Mouse (Mus musculus): ENCODE measurements around the gene Cpsf4.
"Not testable (repeated sequence)": the region's sequence is repeated elsewhere in the genome, so short reads cannot be mapped to it uniquely, and the experiment has no call there.

Gene Cpsf4

DNA sequence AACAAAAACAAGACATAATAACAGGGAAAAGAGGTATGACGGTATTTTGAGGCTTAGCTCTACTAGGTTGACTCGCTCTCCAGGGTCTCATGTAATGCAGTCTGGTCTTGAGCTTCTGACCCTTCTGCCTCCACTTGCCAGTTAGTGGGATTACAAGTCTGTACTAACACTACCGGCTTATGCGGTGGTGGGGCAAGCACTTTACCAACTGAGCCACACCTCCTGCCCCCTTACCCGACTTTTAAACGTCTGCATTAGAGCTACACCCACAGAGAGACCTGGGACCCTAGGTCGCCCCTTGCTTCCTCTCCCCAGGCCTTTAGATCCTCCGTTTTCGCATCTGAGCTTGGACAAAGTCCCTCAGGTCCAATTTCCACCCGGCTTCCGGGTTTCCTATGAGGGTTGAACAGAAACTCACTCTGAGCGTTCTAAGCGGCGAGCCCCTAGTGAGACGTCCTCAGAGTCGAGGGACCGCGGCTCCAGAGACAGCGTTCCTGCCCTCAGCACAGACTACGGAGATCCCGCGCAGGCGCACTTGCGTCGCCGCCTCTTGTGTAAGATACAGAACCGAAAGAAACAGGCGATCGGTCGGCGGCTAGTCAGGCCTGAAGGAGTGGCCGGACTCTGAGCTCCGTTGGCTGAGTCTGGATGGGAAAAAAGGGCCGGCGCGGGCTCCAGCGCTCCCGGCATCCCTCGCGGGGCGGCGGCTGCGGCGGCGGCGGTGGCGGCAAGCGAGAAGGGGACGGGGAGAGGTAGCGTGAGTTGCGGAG, at the start of gene Cpsf4, which contains the start of gene Ptcd1:
Gene Cpsf4 (plus strand): TSS at position 678 of the 770 bp plus-strand sequence.
Gene Ptcd1 (minus strand): TSS at position 573 of the 770 bp plus-strand sequence.
- peak; percentile 97 to 98 for DNase-seq (ENCODE audit: low spot score in 2 of 2)

DNA sequence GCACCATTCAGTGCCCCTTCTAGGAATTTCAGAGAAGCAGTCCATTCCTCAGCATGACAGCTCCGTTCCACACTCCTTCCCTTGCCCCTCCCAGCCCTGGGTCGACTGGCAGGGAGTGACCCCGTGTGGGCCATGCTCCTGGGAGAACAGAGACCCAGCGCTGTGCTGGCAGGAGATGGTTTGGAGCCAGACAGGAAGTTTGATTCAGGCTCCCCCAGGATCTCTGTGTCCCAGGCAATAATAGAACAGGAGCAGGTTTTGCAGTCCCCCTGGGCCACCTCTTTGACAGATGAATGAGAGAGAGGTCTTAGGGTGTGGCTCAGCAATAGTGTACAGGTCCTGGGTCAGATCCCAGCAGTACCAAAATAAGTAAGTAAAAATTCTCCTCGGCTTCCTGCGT, 49.0 kb upstream of the Cpsf4 start:
- no peak for DNase-seq (ENCODE audit: low spot score in 2 of 2)

- DNase-seq (ENCODE audit: low spot score in 2 of 2): no peak
Measured at GRCm38 (mm10) chr5:145118461-145118860, 48.6 kb upstream of the Cpsf4 start.

DNA sequence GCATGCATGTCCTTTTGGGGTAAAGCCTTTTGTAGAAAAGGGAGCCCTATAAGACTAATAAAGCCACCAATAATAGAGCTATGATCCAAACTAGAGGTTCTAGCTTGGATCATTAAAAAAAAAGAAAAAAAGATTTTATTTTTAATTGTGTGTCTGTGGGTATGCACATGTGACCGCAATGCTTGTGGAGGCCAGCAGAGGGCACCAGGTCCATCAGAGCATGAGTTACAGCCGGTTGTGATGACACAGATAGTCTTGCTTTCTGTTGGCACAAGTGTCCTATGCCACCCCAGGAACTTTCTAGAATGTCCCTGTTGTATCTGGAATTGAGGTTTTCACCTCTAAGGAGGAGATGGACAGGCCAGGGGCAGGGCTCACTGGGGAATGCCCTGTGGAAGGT, 47.6 kb upstream of the Cpsf4 start:
- no peak for DNase-seq (ENCODE audit: low spot score in 2 of 2)

GRCm38 (mm10) chr5:145120921-145121320, 46.1 kb upstream of the Cpsf4 start:
- no peak for DNase-seq (ENCODE audit: low spot score in 2 of 2)

DNA sequence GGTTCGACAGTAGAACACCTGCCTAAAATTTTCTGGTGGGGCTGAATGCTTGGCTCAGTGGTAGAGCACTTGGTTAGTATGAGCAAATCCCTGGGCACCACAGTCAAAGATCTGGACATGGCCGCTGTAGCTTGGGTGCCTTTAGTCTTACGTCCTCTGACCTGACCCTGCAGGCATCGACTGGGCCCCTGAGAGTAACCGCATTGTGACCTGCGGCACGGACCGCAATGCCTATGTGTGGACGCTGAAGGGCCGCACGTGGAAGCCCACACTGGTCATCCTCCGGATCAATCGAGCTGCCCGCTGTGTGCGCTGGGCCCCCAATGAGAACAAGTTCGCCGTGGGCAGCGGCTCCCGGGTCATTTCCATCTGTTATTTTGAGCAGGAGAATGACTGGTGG, 43.6 kb upstream of the Cpsf4 start:
- no peak for DNase-seq (ENCODE audit: low spot score in 2 of 2)

- no peak for DNase-seq (ENCODE audit: low spot score in 2 of 2)
Measured at GRCm38 (mm10) chr5:145126580-145126979, 40.4 kb upstream of the Cpsf4 start.

DNA sequence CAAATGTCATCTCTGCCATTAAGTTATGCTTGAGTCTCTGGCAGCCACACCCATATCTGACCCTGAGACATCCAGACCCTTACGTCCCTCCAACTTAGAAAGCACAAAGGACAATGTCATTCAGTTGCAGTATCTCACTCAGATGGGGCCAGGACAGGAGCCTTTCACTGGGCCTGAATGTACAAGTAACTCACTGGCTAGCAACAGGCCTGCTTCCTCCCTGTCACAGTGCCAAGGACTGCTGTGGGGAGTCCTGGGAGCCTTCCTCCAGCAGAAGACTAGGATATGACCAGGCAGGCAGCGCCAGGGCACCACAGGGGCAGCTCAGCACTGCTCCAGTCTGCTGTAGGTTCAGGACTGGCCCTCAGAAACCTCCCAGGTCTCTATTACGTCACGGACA, 37.9 kb upstream of the Cpsf4 start:
- DNase-seq (ENCODE audit: low spot score in 2 of 2): no peak

- DNase-seq (ENCODE audit: low spot score in 2 of 2): not testable (repeated sequence)
Measured at GRCm38 (mm10) chr5:145129773-145130172, 37.2 kb upstream of the Cpsf4 start.

GRCm38 (mm10) chr5:145130191-145130590, 36.8 kb upstream of the Cpsf4 start:
- DNase-seq (ENCODE audit: low spot score in 2 of 2): no peak

- no peak for DNase-seq (ENCODE audit: low spot score in 2 of 2)
Measured at GRCm38 (mm10) chr5:145130995-145131394, 36.0 kb upstream of the Cpsf4 start.

GRCm38 (mm10) chr5:145133275-145133674, 33.7 kb upstream of the Cpsf4 start:
- not testable (repeated sequence) for DNase-seq (ENCODE audit: low spot score in 2 of 2)

DNA sequence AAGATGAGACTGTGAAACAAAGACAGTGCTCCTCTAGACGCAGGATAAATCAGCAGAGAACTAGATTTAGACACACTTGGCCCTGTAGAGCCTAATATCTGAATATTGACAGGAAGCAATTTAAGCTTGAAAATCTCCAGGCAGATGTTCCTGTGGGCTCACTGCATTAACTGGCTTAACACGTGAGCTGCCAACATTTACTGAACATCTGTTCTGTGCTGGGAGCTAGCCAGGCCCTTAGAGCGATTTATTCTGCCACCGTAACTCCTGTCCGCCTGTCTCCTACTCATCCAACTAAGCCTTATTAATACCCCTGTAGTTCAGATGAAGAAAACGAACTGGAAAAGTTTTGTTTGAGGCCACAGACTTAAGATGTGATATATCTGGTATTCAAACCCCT, 28.2 kb upstream of the Cpsf4 start:
- no peak for DNase-seq (ENCODE audit: low spot score in 2 of 2)

- DNase-seq (ENCODE audit: low spot score in 2 of 2): peak; percentile 91 to 95
Measured at GRCm38 (mm10) chr5:145139571-145140519, 27.2 kb upstream of the Cpsf4 start, which contains the start of the genes Pdap1 and Bud31. Gene Pdap1, minus strand, starts transcription at chr5:145140238. Gene Bud31, plus strand, starts transcription at chr5:145140362.

DNA sequence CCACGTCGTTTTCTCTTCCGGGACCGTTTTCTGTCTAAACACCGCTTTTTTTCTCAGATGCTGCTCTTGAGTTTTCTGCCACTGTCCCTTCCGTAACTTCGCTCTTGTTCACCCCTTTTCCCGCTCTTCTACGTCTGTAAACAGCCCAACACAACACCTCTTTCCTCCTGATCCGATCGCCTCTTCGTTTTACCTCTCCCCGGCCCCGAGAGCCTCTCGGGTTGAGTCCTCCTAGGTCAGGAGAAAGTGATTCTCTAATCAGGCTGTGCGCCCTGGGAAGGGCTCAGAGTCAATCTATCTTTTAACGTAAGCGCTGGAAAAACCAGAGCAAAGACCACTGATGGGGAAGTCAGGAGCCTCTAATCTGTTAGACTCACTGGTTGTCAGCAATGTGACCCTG, 26.4 kb upstream of the Cpsf4 start:
- no peak for DNase-seq (ENCODE audit: low spot score in 2 of 2)

- DNase-seq (ENCODE audit: low spot score in 2 of 2): no peak
Measured at GRCm38 (mm10) chr5:145147748-145148147, 19.3 kb upstream of the Cpsf4 start.

GRCm38 (mm10) chr5:145149294-145149693, 17.7 kb upstream of the Cpsf4 start:
- no peak for DNase-seq (ENCODE audit: low spot score in 2 of 2)

GRCm38 (mm10) chr5:145152690-145153089, 14.3 kb upstream of the Cpsf4 start:
- no peak for DNase-seq (ENCODE audit: low spot score in 2 of 2)

GRCm38 (mm10) chr5:145161361-145161760, 5.7 kb upstream of the Cpsf4 start:
- DNase-seq (ENCODE audit: low spot score in 2 of 2): no peak

- no peak for DNase-seq (ENCODE audit: low spot score in 2 of 2)
Measured at GRCm38 (mm10) chr5:145164710-145165109, 2.3 kb upstream of the Cpsf4 start.

DNA sequence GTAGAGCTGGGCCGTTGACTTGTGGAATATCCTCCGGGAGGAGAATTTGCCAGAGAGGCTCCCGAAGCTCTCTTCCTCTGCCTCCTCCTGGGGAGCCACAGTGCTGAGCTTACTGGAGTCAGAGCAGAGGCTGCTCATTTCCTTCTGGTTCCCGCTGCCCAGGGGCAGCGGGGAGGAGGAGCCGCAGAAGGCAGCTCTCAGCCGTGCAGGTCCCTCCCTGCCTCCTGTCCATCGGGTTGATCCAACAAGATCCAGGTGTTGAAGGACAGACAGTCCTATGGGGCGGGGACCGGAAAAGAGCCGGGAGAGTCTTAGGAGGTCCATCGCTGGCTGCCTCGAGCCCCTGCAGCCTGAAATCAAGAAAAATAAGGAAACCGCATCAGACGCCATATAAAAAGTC, 1.8 kb upstream of the Cpsf4 start:
- DNase-seq (ENCODE audit: low spot score in 2 of 2): no peak

DNA sequence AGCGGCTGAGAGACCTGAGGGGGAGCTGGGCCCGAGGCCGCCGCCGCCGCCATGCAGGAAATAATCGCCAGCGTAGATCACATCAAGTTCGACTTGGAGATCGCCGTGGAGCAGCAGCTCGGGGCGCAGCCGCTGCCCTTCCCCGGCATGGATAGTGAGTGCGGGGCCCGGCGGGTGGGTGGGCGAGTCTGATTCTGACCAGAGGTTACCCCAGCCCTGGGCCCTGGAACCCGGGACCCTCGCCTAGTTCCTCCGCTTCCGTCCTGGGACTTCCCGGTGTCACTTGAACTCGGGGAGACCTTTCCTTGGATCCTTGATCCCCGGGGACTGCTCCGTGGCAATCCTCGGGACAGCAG, 271 bp downstream of the Cpsf4 start:
- no peak for DNase-seq (ENCODE audit: low spot score in 2 of 2)
